Mouse (Mus musculus) liver, embryonic 12.5 days (tissue): ENCODE results near the gene Edc3. TPM values are rescaled to one million over a fixed set of nuclear protein-coding genes. Genes with fewer than 3 reads are reported as not detected.

Source experiments
- ATAC-seq: fragments of 200-750 bp; cut with Nextera tagmentation; 2 replicates; pipeline ENCODE4 v1.8.0; 2017; ENCODE audit warnings: moderate number of reproducible peaks, mild to moderate bottlenecking, moderate library complexity
- H3K27ac ChIP-seq: fragments of 300-500 bp; sonication (generic); 2 replicates; pipeline ENCODE4 v1.5.1; 2016; ENCODE audit warnings: mild to moderate bottlenecking
- H3K27me3 ChIP-seq: fragments of 300-500 bp; sonication (generic); replicated peaks from 2 replicates; pipeline ENCODE4 v1.6.1; 2016; ENCODE audit warnings: mild to moderate bottlenecking, moderate library complexity
- H3K36me3 ChIP-seq: fragments of 300-500 bp; sonication (generic); 2 replicates; pipeline ENCODE4 v1.6.1; 2016; ENCODE audit warnings: mild to moderate bottlenecking, moderate library complexity
- H3K4me1 ChIP-seq: fragments of 300-500 bp; sonication (generic); 2 replicates; pipeline ENCODE4 v1.6.1; 2016
- H3K4me2 ChIP-seq: fragments of 300-500 bp; sonication (generic); 2 replicates; pipeline ENCODE4 v1.6.1; 2016; ENCODE audit warnings: mild to moderate bottlenecking, moderate library complexity
- H3K4me3 ChIP-seq: fragments of 300-500 bp; sonication (generic); 2 replicates; pipeline ENCODE4 v1.5.1; 2016; ENCODE audit warnings: mild to moderate bottlenecking, moderate library complexity
- H3K9ac ChIP-seq: fragments of 300-500 bp; sonication (generic); 2 replicates; pipeline ENCODE4 v1.6.1; 2016; ENCODE audit warnings: mild to moderate bottlenecking, moderate library complexity
- H3K9me3 ChIP-seq: fragments of 300-500 bp; sonication (generic); replicated peaks from 2 replicates; pipeline ENCODE4 v1.6.1; 2016; ENCODE audit warnings: mild to moderate bottlenecking, moderate library complexity
- WGBS: fragments of 180-500 bp; shearing (Covaris S2); methylation state at CpG from one replicate; pipeline ENCODE4 v1.1.7; 2016; ENCODE audit not compliant: insufficient replicate concordance; 5-methylcytosine and 5-hydroxymethylcytosine counted together
- polyA plus RNA-seq: library from polyadenylated mRNA; unstranded; fragments of >200 nt; fragmentation: Nextera tagmentation; extraction: Ambion mirVana; gene quantifications from 2 replicates; pipeline ENCODE4 v1.2.1, GENCODE M21; 2016

Gene Edc3
- polyA plus RNA-seq, 1 experiment from 2014 or later: 21.2 TPM

GRCm38 (mm10) chr9:57744462-57745091 lies 36.2 kb downstream of the Edc3 start:
- peaks cover 99% of the 10 kb centered on the region for H3K36me3 ChIP-seq
- H3K9ac ChIP-seq: no peak overlapping the region
- no peaks in the 10 kb centered on the region; the same call in 1 of the 2 replicates for H3K4me1 ChIP-seq
- H3K27ac ChIP-seq: 0 out of 2 replicates have a peak overlapping the region, but pooled peaks have one; percentile 12
- no peak overlapping the region for H3K4me2 ChIP-seq
- no peaks in the 10 kb centered on the region for H3K27me3 ChIP-seq
- 0 out of 2 replicates have a peak, but pooled peaks have one; percentile 25 for ATAC-seq
- no peaks in the 10 kb centered on the region for H3K9me3 ChIP-seq
- WGBS: 55% methylated on average over 3 of the region's 3 CpGs
- H3K4me3 ChIP-seq: no peak overlapping the region

GRCm38 (mm10) chr9:57747067-57747466 lies 38.7 kb downstream of the Edc3 start:
- WGBS: 76% methylated on average over 1 of the region's 1 CpGs
- no peak for ATAC-seq
- no peak overlapping the region for H3K27ac ChIP-seq
- H3K4me1 ChIP-seq: no peaks in the 10 kb centered on the region; the same call in 1 of the 2 replicates
- no peak overlapping the region for H3K9ac ChIP-seq
- H3K9me3 ChIP-seq: no peaks in the 10 kb centered on the region
- no peak overlapping the region for H3K4me2 ChIP-seq
- peaks cover 99% of the 10 kb centered on the region for H3K36me3 ChIP-seq
- no peaks in the 10 kb centered on the region for H3K27me3 ChIP-seq
- H3K4me3 ChIP-seq: no peak overlapping the region

- H3K9ac ChIP-seq: no peak overlapping the region
- H3K9me3 ChIP-seq: no peaks in the 10 kb centered on the region
- no peaks in the 10 kb centered on the region; the same call in 1 of the 2 replicates for H3K4me1 ChIP-seq
- ATAC-seq: no peak
- no peaks in the 10 kb centered on the region for H3K27me3 ChIP-seq
- peaks cover 99% of the 10 kb centered on the region for H3K36me3 ChIP-seq
- H3K4me2 ChIP-seq: no peak overlapping the region
- 96% methylated on average over 6 of the region's 6 CpGs for WGBS
- H3K4me3 ChIP-seq: no peak overlapping the region
- H3K27ac ChIP-seq: no peak overlapping the region
These were observed 39.8 kb downstream of the Edc3 start for GRCm38 (mm10) chr9:57748137-57748536.

- Histone ChIP-seq H3K9ac (no peak overlapping the region), H3K36me3 (peaks cover 99% of the 10 kb centered on the region), H3K27me3 (no peaks in the 10 kb centered on the region), H3K4me3 (no peak overlapping the region), H3K4me1 (no peaks in the 10 kb centered on the region; the same call in 1 of the 2 replicates), H3K27ac (peak overlapping the region; percentile 38; the same call in 1 of the 2 replicates), H3K4me2 (no peak overlapping the region), H3K9me3 (no peaks in the 10 kb centered on the region)
- WGBS: 78% methylated on average over 1 of the region's 1 CpGs
- no peak for ATAC-seq
These were observed 40.5 kb downstream of the Edc3 start for GRCm38 (mm10) chr9:57748831-57749230.

- Histone ChIP-seq H3K27ac (no peak overlapping the region), H3K4me2 (no peak overlapping the region), H3K27me3 (no peaks in the 10 kb centered on the region), H3K9me3 (no peaks in the 10 kb centered on the region), H3K36me3 (peaks cover 100% of the 10 kb centered on the region), H3K4me3 (no peak overlapping the region), H3K4me1 (no peaks in the 10 kb centered on the region; the same call in 1 of the 2 replicates), H3K9ac (no peak overlapping the region)
- WGBS: 82% methylated on average over 7 of the region's 7 CpGs
- no peak for ATAC-seq
These were observed 42.6 kb downstream of the Edc3 start for GRCm38 (mm10) chr9:57750901-57751300.

GRCm38 (mm10) chr9:57757578-57757977 lies 49.2 kb downstream of the Edc3 start:
- Histone ChIP-seq H3K27ac (peak overlapping the region; percentile 99), H3K4me1 (peaks cover 60% of the 10 kb centered on the region), H3K9ac (peak overlapping the region; percentile 53), H3K4me2 (peak overlapping the region; percentile 62), H3K27me3 (no peaks in the 10 kb centered on the region), H3K36me3 (peaks cover 98% of the 10 kb centered on the region), H3K9me3 (no peaks in the 10 kb centered on the region), H3K4me3 (peak overlapping the region; percentile 37)
- peak; percentile 85 for ATAC-seq
- 34% methylated on average over 3 of the region's 3 CpGs for WGBS

GRCm38 (mm10) chr9:57758528-57758927 lies 50.2 kb downstream of the Edc3 start:
- Histone ChIP-seq H3K4me1 (peaks cover 69% of the 10 kb centered on the region), H3K9ac (peak overlapping the region; percentile 53), H3K9me3 (no peaks in the 10 kb centered on the region), H3K4me3 (peak overlapping the region; percentile 37), H3K4me2 (peak overlapping the region; percentile 62), H3K27ac (peak overlapping the region; percentile 99), H3K27me3 (no peaks in the 10 kb centered on the region), H3K36me3 (peaks cover 96% of the 10 kb centered on the region)
- ATAC-seq: 0 out of 2 replicates have a peak, but pooled peaks have one; percentile 25
- 84% methylated on average over 22 of the region's 22 CpGs for WGBS

GRCm38 (mm10) chr9:57759289-57759688 lies 50.9 kb downstream of the Edc3 start:
- Histone ChIP-seq H3K4me3 (peak overlapping the region; percentile 37), H3K27ac (peak overlapping the region; percentile 99), H3K4me1 (peaks cover 75% of the 10 kb centered on the region), H3K36me3 (peaks cover 88% of the 10 kb centered on the region), H3K4me2 (peak overlapping the region; percentile 62), H3K27me3 (no peaks in the 10 kb centered on the region), H3K9ac (peak overlapping the region; percentile 53), H3K9me3 (no peaks in the 10 kb centered on the region)
- 17% methylated on average over 6 of the region's 6 CpGs for WGBS
- ATAC-seq: peak; percentile 48; the same call in 1 of the 2 replicates

- H3K27ac ChIP-seq: peak overlapping the region; percentile 99
These were observed 52.2 kb downstream of the Edc3 start for GRCm38 (mm10) chr9:57760416-57761146.

GRCm38 (mm10) chr9:57761563-57762551 lies 53.5 kb downstream of the Edc3 start:
- H3K9me3 ChIP-seq: no peaks in the 10 kb centered on the region
- ATAC-seq: no peak
- H3K4me3 ChIP-seq: peak overlapping the region; percentile 87
- peaks cover 64% of the 10 kb centered on the region for H3K36me3 ChIP-seq
- peak overlapping the region; percentile 99 for H3K27ac ChIP-seq
- 94% methylated on average over 13 of the region's 13 CpGs for WGBS
- peaks cover 6% of the 10 kb centered on the region; the same call in 1 of the 2 replicates for H3K27me3 ChIP-seq
- H3K4me2 ChIP-seq: peak overlapping the region; percentile 92
- peaks cover 85% of the 10 kb centered on the region for H3K4me1 ChIP-seq
- H3K9ac ChIP-seq: peak overlapping the region; percentile 98

More at GRCm38 (mm10) chr9:57760416-57761146, 52.2 kb downstream of the Edc3 start:
- H3K27me3 ChIP-seq: no peaks in the 10 kb centered on the region
- H3K9ac ChIP-seq: peak overlapping the region; percentile 53
- 93% methylated on average over 24 of the region's 24 CpGs for WGBS
- no peaks in the 10 kb centered on the region for H3K9me3 ChIP-seq
- no peak overlapping the region; the same call in 1 of the 2 replicates for H3K4me3 ChIP-seq
- H3K36me3 ChIP-seq: peaks cover 76% of the 10 kb centered on the region
- H3K4me1 ChIP-seq: peaks cover 75% of the 10 kb centered on the region
- peak overlapping the region; percentile 62 for H3K4me2 ChIP-seq
- ATAC-seq: no peak

- WGBS: 40% methylated on average over 6 of the region's 6 CpGs
- Histone ChIP-seq H3K4me1 (peaks cover 85% of the 10 kb centered on the region), H3K9me3 (no peaks in the 10 kb centered on the region), H3K27ac (peak overlapping the region; percentile 99), H3K4me2 (peak overlapping the region; percentile 92), H3K36me3 (peaks cover 57% of the 10 kb centered on the region), H3K9ac (peak overlapping the region; percentile 98), H3K27me3 (peaks cover 12% of the 10 kb centered on the region; the same call in 1 of the 2 replicates), H3K4me3 (peak overlapping the region; percentile 87)
- ATAC-seq: no peak
These were observed 54.2 kb downstream of the Edc3 start for GRCm38 (mm10) chr9:57762563-57762991.
